Mouse (Mus musculus) myocyte (in vitro differentiated cells): ENCODE measurements around the gene Phgr1. TPM values are rescaled to one million over a fixed set of nuclear protein-coding genes. Genes with fewer than 3 reads are reported as not detected.

ENCODE experiments used
- H3K27me3 ChIP-seq: one replicate; pipeline ENCODE4 v1.6.1; 2011; ENCODE audit not compliant: control insufficient read depth, insufficient read depth, insufficient read length
- H3K36me3 ChIP-seq: one replicate; pipeline ENCODE4 v1.6.1; 2011; ENCODE audit not compliant: control insufficient read depth, insufficient read depth
- H3K4me2 ChIP-seq: one replicate; pipeline ENCODE4 v1.6.1; 2011; ENCODE audit warnings: low read depth, control low read depth
- H3K4me3 ChIP-seq: one replicate; pipeline ENCODE4 v1.5.1; 2011; ENCODE audit warnings: mild to moderate bottlenecking, control low read depth, moderate library complexity
- H3K79me2 ChIP-seq: one replicate; pipeline ENCODE4 v1.6.1; 2011; ENCODE audit not compliant: control insufficient read depth, insufficient read depth
- H3ac ChIP-seq: one replicate; pipeline ENCODE4 v1.6.1; 2011; ENCODE audit not compliant: control insufficient read depth, insufficient read length
- CEBPB ChIP-seq: IDR thresholded peaks from 2 replicates; pipeline ENCODE4 v1.6.1; 2011; ENCODE audit warnings: mild to moderate bottlenecking, moderate library complexity; ENCODE audit not compliant: poor library complexity, insufficient read depth, severe bottlenecking
- E2F4 ChIP-seq: IDR thresholded peaks from one replicate; pipeline ENCODE4 v1.6.1; 2011; ENCODE audit warnings: mild to moderate bottlenecking, control low read depth, moderate library complexity; ENCODE audit not compliant: insufficient read depth
- MAX ChIP-seq: IDR thresholded peaks from one replicate; pipeline ENCODE4 v1.6.1; 2011; ENCODE audit warnings: low read depth, mild to moderate bottlenecking, control low read depth
- MYOD1 ChIP-seq, 3 experiments: IDR thresholded peaks; one replicate each; pipeline ENCODE4 v1.6.1; 2011; ENCODE audit warnings: control low read depth in 2 of 3, low read depth in 2 of 3, mild to moderate bottlenecking in 2 of 3, moderate library complexity in 1 of 3; ENCODE audit not compliant: insufficient read length in 2 of 3, control insufficient read depth in 1 of 3
- MYOG ChIP-seq, 3 experiments: IDR thresholded peaks; one replicate each; pipeline ENCODE4 v1.6.1; 2011; ENCODE audit warnings: control low read depth in 2 of 3, low read depth in 2 of 3, mild to moderate bottlenecking in 2 of 3; ENCODE audit not compliant: insufficient read length in 2 of 3, control insufficient read depth in 1 of 3, insufficient read depth in 1 of 3
- POLR2A ChIP-seq: IDR thresholded peaks from one replicate; pipeline ENCODE4 v1.6.1; 2011; ENCODE audit warnings: low read depth, mild to moderate bottlenecking, control low read depth, moderate library complexity; ENCODE audit not compliant: insufficient read length
- POLR2AphosphoS2 ChIP-seq: IDR thresholded peaks from one replicate; pipeline ENCODE4 v1.6.1; 2011; ENCODE audit warnings: low read depth, control low read depth; ENCODE audit not compliant: insufficient read length
- REST ChIP-seq: IDR thresholded peaks from one replicate; pipeline ENCODE4 v1.6.1; 2011; ENCODE audit warnings: mild to moderate bottlenecking, control low read depth, moderate library complexity; ENCODE audit not compliant: insufficient read depth, insufficient read length
- SRF ChIP-seq: IDR thresholded peaks from one replicate; pipeline ENCODE4 v1.6.1; 2011; ENCODE audit warnings: low read depth; ENCODE audit not compliant: control insufficient read depth, insufficient read length
- TCF12 ChIP-seq: IDR thresholded peaks from one replicate; pipeline ENCODE4 v1.6.1; 2011; ENCODE audit warnings: mild to moderate bottlenecking, control low read depth; ENCODE audit not compliant: poor library complexity, insufficient read depth, severe bottlenecking
- TCF3 ChIP-seq: IDR thresholded peaks from one replicate; pipeline ENCODE4 v1.6.1; 2011; ENCODE audit warnings: low read depth, control low read depth; ENCODE audit not compliant: insufficient read length
- USF1 ChIP-seq: IDR thresholded peaks from one replicate; pipeline ENCODE4 v1.6.1; 2011; ENCODE audit warnings: low read depth, mild to moderate bottlenecking, control low read depth, moderate library complexity
- polyA plus RNA-seq: library from polyadenylated mRNA; unstranded; fragments of >200 nt; fragmentation: generic; extraction: Trizol; gene quantifications from one replicate; pipeline ENCODE4 v1.2.1, GENCODE M21; 2012; ENCODE audit warnings: missing spikeins

Phgr1 gene
- polyA plus RNA-seq, 1 experiment: not detected

DNA sequence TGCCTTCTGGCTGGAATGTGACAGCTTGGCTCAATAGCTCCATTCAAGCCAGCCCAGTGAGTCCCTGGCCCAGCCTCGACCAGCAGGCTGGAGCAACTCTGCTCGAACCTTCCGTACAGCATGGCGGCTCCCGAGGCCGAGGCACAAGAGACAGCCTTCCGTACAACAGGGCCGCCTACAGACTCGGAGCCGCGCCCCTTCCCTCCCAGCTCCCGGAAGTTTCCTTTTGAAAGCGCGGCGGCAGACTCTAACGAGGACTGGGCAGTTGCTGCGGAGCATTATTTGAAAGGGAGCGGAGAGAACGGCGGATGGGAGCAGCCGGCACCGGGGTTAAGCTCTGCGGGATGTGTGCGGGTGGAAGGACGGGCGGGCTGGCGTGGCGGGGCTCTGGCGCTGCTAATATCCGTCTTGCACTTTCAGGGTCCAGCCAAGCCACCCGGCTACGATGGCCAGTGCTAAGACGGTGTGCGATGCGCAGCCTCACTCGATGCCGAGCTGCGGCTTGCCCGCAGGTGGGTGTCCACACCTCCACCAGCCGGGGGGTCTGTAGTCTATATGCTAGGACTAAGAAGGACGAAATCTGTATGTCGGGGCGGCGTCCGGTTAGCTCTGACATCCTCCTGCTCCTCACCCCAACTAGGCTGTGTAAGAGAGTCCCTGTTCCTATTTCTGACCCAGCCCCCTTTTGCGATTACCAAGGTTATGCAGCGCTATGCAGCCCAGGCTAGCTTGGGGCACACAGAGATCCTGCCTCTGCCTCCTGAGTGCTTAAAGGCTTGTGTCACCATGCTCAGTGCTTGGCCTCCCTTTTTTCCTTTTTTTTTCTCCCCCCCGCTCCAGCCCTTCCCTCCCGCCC, 41.6 kb downstream of the Phgr1 start, which contains the start of gene Knstrn:
Knstrn (plus strand) TSS at position 23 of the 856 bp plus-strand sequence.
- H3K79me2 ChIP-seq: peaks cover 6% of the 10 kb centered on the region
- H3K4me2 ChIP-seq: peak within 1 kb of the TSS; percentile 82
- H3ac ChIP-seq: peak within 1 kb of the TSS; percentile 11
- no peaks in the 10 kb centered on the region for H3K27me3 ChIP-seq
- TF ChIP-seq TCF3 (no peak), SRF (no peak), POLR2AphosphoS2 (no peak), USF1 (no peak), REST (no peak), MAX (no peak), E2F4 (peak; percentile 98), MYOG (IDR thresholded peaks at IDR 0.05; ENCODE audit: control insufficient read depth in 1 of 3, insufficient read depth in 1 of 3, insufficient read length in 2 of 3, low read depth in 2 of 3) (no peak), CEBPB (no peak), MYOD1 (IDR thresholded peaks at IDR 0.05; ENCODE audit: control insufficient read depth in 1 of 3, insufficient read length in 2 of 3, low read depth in 2 of 3) (no peak), POLR2A (peak; percentile 57), TCF12 (no peak)
- peak within 1 kb of the TSS; percentile 43 for H3K4me3 ChIP-seq
- H3K36me3 ChIP-seq: peaks cover 4% of the 10 kb centered on the region

DNA sequence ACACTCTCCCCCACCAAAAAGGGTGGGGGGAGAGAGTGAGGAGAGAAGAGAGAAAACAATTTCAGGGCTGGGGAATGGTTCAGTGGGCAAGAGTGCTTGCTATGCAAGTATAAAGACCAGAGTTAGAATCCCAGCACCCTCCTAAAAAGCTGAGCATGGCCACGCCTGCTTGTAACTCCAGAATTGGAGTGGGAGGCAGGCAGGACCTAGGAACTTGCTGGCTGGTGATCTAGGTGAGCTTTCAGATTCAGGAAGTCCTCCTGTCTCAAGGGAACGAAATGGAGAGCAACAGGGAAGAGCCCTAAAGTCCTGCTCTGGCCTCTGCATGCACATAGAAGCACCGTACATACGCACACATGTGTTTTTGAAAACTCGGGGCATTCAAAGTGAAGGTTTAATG, 50.2 kb downstream of the Phgr1 start:
- Histone ChIP-seq H3K36me3 (peaks cover 21% of the 10 kb centered on the region), H3ac (no peak overlapping the region), H3K4me3 (no peak overlapping the region), H3K27me3 (no peaks in the 10 kb centered on the region), H3K79me2 (no peaks in the 10 kb centered on the region), H3K4me2 (no peak overlapping the region)
- TF ChIP-seq MYOD1 (IDR thresholded peaks at IDR 0.05; ENCODE audit: control insufficient read depth in 1 of 3, insufficient read length in 2 of 3, low read depth in 2 of 3): no peak
- peak; percentile 50 for TF ChIP-seq POLR2AphosphoS2

DNA sequence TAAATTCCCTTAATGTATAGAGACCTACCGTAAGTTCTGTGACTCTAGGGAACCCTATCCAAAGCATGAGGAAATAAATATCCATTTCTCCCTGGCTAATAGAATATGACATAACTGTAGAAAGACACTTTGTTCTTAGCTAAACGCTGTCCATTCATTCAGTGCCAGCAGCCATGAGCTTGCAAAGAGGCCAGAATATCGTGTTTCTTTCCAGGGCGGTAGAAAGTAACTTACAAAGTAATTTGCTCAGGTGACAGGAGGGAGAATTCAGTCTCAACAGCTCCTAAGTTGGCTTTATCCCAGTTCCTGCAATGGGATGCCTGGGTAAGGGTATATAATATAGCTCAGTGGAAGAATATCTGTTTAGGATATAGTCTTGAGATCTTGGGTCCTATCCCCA, 51.8 kb downstream of the Phgr1 start:
- no peak for TF ChIP-seq POLR2AphosphoS2
- TF ChIP-seq CEBPB: no peak
- no peak for TF ChIP-seq TCF3
- no peak for TF ChIP-seq MYOD1 (IDR thresholded peaks at IDR 0.05; ENCODE audit: control insufficient read depth in 1 of 3, insufficient read length in 2 of 3, low read depth in 2 of 3)
- TF ChIP-seq USF1: no peak
- TF ChIP-seq TCF12: no peak
- TF ChIP-seq MAX: no peak
- no peak for TF ChIP-seq POLR2A
- TF ChIP-seq MYOG (IDR thresholded peaks at IDR 0.05; ENCODE audit: control insufficient read depth in 1 of 3, insufficient read depth in 1 of 3, insufficient read length in 2 of 3, low read depth in 2 of 3): no peak
- no peak for TF ChIP-seq E2F4
- no peak for TF ChIP-seq REST
- TF ChIP-seq SRF: no peak
- peaks cover 19% of the 10 kb centered on the region for H3K36me3 ChIP-seq
- no peak overlapping the region for H3K4me3 ChIP-seq
- H3K79me2 ChIP-seq: no peaks in the 10 kb centered on the region
- H3K4me2 ChIP-seq: no peak overlapping the region
- H3ac ChIP-seq: no peak overlapping the region
- no peaks in the 10 kb centered on the region for H3K27me3 ChIP-seq

Other genes starting within 250 kb of the Phgr1 start
- gene Bmf, start 223.1 kb upstream of the Phgr1 start, polyA plus RNA-seq: 4.8 TPM
- 25.6 TPM for gene Bub1b, start 174.6 kb upstream of the Phgr1 start, polyA plus RNA-seq
- 0.06 TPM for gene Pak6, start 109.5 kb upstream of the Phgr1 start, polyA plus RNA-seq
- gene Ankrd63, start 68.8 kb upstream of the Phgr1 start, polyA plus RNA-seq: 0.01 TPM
- not detected for gene Plcb2, start 44.3 kb upstream of the Phgr1 start, polyA plus RNA-seq
- gene Inafm2, start 27.0 kb upstream of the Phgr1 start, polyA plus RNA-seq: 10.5 TPM
- gene Ccdc9b, start 10.1 kb upstream of the Phgr1 start, polyA plus RNA-seq: 9.0 TPM
- 0.06 TPM for gene Disp2, start 7.0 kb downstream of the Phgr1 start, polyA plus RNA-seq
- 42.2 TPM for gene Knstrn, start 41.2 kb downstream of the Phgr1 start, polyA plus RNA-seq
- 35.3 TPM for gene Ivd, start 89.2 kb downstream of the Phgr1 start, polyA plus RNA-seq
- gene Bahd1, start 127.6 kb downstream of the Phgr1 start, polyA plus RNA-seq: 12.0 TPM
- gene Chst14, start 153.7 kb downstream of the Phgr1 start, polyA plus RNA-seq: 25.4 TPM